In the genomic region with DNA sequence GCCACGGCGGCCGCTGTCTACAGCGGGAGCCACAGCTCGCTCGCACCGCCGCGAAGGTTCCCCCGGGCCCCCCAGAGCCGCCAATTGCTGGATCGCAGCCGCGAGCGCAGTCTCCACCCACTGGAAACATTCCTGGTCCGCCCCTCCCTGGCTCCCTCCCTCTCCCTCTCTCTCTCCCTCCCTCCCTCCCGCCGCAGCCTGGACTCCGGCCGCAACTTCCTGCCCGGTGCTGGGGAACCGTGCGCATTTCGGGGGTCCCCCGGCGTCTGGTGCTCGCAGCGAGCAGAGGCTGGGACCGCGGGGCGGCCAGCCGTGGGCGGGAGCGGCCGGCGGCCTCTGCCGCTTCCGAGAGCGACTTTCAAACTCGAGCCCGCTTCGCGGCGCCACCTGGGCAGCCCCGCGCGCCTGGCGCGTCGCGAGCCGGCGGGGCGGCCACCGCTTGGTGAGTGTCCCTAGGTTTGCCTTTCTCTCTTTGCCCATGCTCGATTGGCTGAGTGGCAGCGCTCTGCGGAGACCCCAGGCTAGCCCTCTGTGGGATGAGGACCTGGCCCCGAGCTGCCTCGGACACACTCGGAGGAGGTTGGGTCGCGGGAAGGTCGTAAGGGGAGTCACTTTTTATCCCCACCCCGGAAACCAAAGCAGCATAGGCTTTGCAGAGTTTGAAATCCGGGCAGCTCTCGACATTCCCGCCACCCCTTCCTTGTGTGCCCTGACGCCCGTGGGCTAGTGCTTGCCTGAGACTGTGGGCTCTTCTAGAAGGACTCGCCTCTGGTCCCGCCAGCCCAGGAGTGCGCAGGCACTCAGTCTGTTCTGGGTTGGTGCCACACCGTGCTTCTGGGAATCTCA, we compare ENCODE assay signal across 8 mouse cellular contexts. TPM values are rescaled to one million over a fixed set of nuclear protein-coding genes. Genes with fewer than 3 reads are reported as not detected.
DNase-seq lines count a peak whose midpoint lies in the region; ATAC-seq and TF ChIP-seq lines count a peak whose summit lies in the region.

No protein-coding gene starts in this region.

- peak; percentile 85 for DNase-seq in NIH3T3 (ENCODE audit: low read depth)
- peak; percentile 74 to 79 for DNase-seq in cerebellum, adult 2 months
- peak; percentile 33 to 61 for DNase-seq in gastrocnemius, adult 8-10 months (ENCODE audit: low spot score in 2 of 2)
- peak; percentile 47 to 61 for DNase-seq in spleen, postnatal 10 days (ENCODE audit: low spot score in 2 of 2)
- no peak for DNase-seq in frontal cortex, adult 2 months (ENCODE audit: extremely low spot score in 1 of 2, low spot score in 1 of 2)

- no peaks in the 10 kb centered on the region for H3K9me3 ChIP-seq in hindbrain, embryonic 16.5 days (ENCODE audit: control insufficient read depth, low read length)
- no peaks in the 10 kb centered on the region for H3K9me3 ChIP-seq in limb, embryonic 13.5 days
- H3K9me3 ChIP-seq in midbrain, embryonic 13.5 days, result no peaks in the 10 kb centered on the region

- peak; percentile 79 for ATAC-seq in hindbrain, embryonic 16.5 days
- ATAC-seq in limb, embryonic 13.5 days (ENCODE audit: low FRiP score, low read depth), result peak; percentile 83
- peak; percentile 80 for ATAC-seq in midbrain, embryonic 13.5 days

- H3K27ac ChIP-seq in cerebellum, adult 2 months (ENCODE audit: insufficient read depth, low read length), result peak overlapping the region; percentile 41
- H3K27ac ChIP-seq in hindbrain, embryonic 16.5 days (ENCODE audit: low read depth, low read length), result 0 out of 2 replicates have a peak overlapping the region, but pooled peaks have one; percentile 21
- peak overlapping the region; percentile 44 for H3K27ac ChIP-seq in limb, embryonic 13.5 days
- H3K27ac ChIP-seq in midbrain, embryonic 13.5 days, result no peak overlapping the region

- peak overlapping the region; percentile 78 for H3K4me3 ChIP-seq in cerebellum, adult 2 months (replicated peaks; ENCODE audit: insufficient read depth, low read depth, low read length)
- H3K4me3 ChIP-seq in hindbrain, embryonic 16.5 days (ENCODE audit: low read length), result peak overlapping the region; percentile 69
- H3K4me3 ChIP-seq in limb, embryonic 13.5 days, result peak overlapping the region; percentile 75
- H3K4me3 ChIP-seq in midbrain, embryonic 13.5 days (replicated peaks), result peak overlapping the region; percentile 58

- no peaks in the 10 kb centered on the region for H3K27me3 ChIP-seq in cerebellum, adult 2 months (ENCODE audit: control insufficient read depth, insufficient read depth, low read length)
- peaks cover 25% of the 10 kb centered on the region for H3K27me3 ChIP-seq in hindbrain, embryonic 16.5 days (replicated peaks; ENCODE audit: control insufficient read depth, insufficient read depth, low read length)
- peaks cover 26% of the 10 kb centered on the region for H3K27me3 ChIP-seq in limb, embryonic 13.5 days
- H3K27me3 ChIP-seq in midbrain, embryonic 13.5 days, result peaks cover 83% of the 10 kb centered on the region

- peak overlapping the region; percentile 100 for H3K4me2 ChIP-seq in hindbrain, embryonic 16.5 days (ENCODE audit: low read length)
- H3K4me2 ChIP-seq in limb, embryonic 13.5 days (replicated peaks), result peak overlapping the region; percentile 96
- peak overlapping the region; percentile 93 for H3K4me2 ChIP-seq in midbrain, embryonic 13.5 days (replicated peaks)

- 0 out of 2 replicates have a peak, but pooled peaks cover 3% of the 10 kb centered on the region for H3K4me1 ChIP-seq in cerebellum, adult 2 months (ENCODE audit: control insufficient read depth, insufficient read depth, low read length)
- H3K4me1 ChIP-seq in hindbrain, embryonic 16.5 days (ENCODE audit: control insufficient read depth, insufficient read depth, low read depth, low read length), result peaks cover 16% of the 10 kb centered on the region
- H3K4me1 ChIP-seq in limb, embryonic 13.5 days, result peaks cover 43% of the 10 kb centered on the region
- peaks cover 27% of the 10 kb centered on the region for H3K4me1 ChIP-seq in midbrain, embryonic 13.5 days (replicated peaks)

- no peak for TF ChIP-seq CTCF in cerebellum, adult 2 months (IDR thresholded peaks at IDR 0.05; ENCODE audit: borderline replicate concordance, insufficient read depth, low read depth, low read length)

- peak overlapping the region; percentile 70 for H3K9ac ChIP-seq in hindbrain, embryonic 16.5 days (ENCODE audit: low read depth, low read length)
- H3K9ac ChIP-seq in limb, embryonic 13.5 days, result peak overlapping the region; percentile 84
- peak overlapping the region; percentile 61 for H3K9ac ChIP-seq in midbrain, embryonic 13.5 days (replicated peaks)

- TF ChIP-seq POLR2A in cerebellum, adult 2 months (IDR thresholded peaks at IDR 0.05; ENCODE audit: borderline replicate concordance, insufficient read depth, low read length), result no peak

- under 1% methylated on average over 70 of the region's 74 CpGs for WGBS in cerebellum, adult 2 months
- WGBS in hindbrain, embryonic 16.5 days, result under 1% methylated on average over 58 of the region's 74 CpGs
- WGBS in limb, embryonic 13.5 days, result under 1% methylated on average over 73 of the region's 74 CpGs
- under 1% methylated on average over 74 of the region's 74 CpGs for WGBS in midbrain, embryonic 13.5 days

- H3K36me3 ChIP-seq in hindbrain, embryonic 16.5 days (ENCODE audit: control insufficient read depth, insufficient read depth, low read length), result no peaks in the 10 kb centered on the region
- H3K36me3 ChIP-seq in limb, embryonic 13.5 days, result 0 out of 2 replicates have a peak, but pooled peaks cover 5% of the 10 kb centered on the region
- no peaks in the 10 kb centered on the region for H3K36me3 ChIP-seq in midbrain, embryonic 13.5 days

RNA-seq across cellular contexts. Expression of gene Plekhg3, which starts 2.9 kb away (rescaled TPM):
- 30.1 and 34.4 TPM in 2 replicates for polyA plus RNA-seq in cerebellum, adult 2 months (2012; rRNA removed)
- total RNA-seq in gastrocnemius, adult 8-10 months (2022), result 1 to 10 TPM; 3.6 to 5.6 (median 4.2) TPM
- 1.7 TPM in 2 replicates for polyA plus RNA-seq in hindbrain, embryonic 16.5 days (2015; fragmentation: Nextera tagmentation; extraction: Ambion mirVana)
- 5.6 and 7.2 TPM in 2 replicates for polyA plus RNA-seq in limb, embryonic 13.5 days (2015; fragmentation: Nextera tagmentation; extraction: Ambion mirVana)
- 0.78 and 1.4 TPM in 2 replicates for polyA plus RNA-seq in midbrain, embryonic 13.5 days (2015; fragmentation: Nextera tagmentation; extraction: Ambion mirVana)
- 11.6 and 12.6 TPM in 2 replicates for polyA plus RNA-seq in frontal cortex, adult 2 months (2012; rRNA removed)

Comparison
In these comparisons a context has a peak if more than half of its experiments do, and no peak if none do; other contexts are left out.
1. DNase-seq: peak in NIH3T3 (single experiment), cerebellum, adult 2 months (2 of 2), gastrocnemius, adult 8-10 months (2 of 2) and spleen, postnatal 10 days (2 of 2); none in frontal cortex, adult 2 months (0 of 2).
2. Peak in every context shown above with its lines, with median percentiles within 50 percentile points of each other: H3K4me3 ChIP-seq, ATAC-seq, H3K4me2 ChIP-seq and H3K9ac ChIP-seq.